Mouse (Mus musculus): ENCODE measurements around the gene Flna.
"Not testable (repeated sequence)": the region's sequence is repeated elsewhere in the genome, so short reads cannot be mapped to it uniquely, and the experiment has no call there.

Gene Flna

DNA sequence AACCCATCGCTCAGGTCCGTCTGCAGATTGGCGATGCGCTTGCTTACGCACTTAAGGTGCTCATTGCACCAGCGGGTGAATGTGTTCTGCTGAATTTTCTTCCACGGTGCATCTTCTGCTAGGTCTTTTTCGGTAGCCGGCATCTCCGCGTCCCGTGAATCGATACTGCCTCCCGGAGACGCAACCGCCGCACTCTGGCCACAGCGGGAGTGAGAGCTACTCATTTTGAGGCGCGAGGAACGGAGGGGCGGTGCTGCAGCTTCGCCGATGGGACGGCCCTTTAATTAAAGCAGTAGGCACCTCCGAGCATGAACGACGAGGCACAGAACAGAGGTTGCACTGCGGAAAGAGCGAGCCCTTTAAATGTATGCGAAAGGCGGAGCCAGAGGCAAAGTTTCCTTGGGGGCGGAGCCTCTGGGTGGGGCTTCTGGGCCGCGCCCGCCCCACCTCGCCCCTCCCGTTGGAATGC, 3.4 kb downstream of the Flna start:
- peak; percentile 80 to 87 for DNase-seq (ENCODE audit: low spot score in 2 of 2)

DNA sequence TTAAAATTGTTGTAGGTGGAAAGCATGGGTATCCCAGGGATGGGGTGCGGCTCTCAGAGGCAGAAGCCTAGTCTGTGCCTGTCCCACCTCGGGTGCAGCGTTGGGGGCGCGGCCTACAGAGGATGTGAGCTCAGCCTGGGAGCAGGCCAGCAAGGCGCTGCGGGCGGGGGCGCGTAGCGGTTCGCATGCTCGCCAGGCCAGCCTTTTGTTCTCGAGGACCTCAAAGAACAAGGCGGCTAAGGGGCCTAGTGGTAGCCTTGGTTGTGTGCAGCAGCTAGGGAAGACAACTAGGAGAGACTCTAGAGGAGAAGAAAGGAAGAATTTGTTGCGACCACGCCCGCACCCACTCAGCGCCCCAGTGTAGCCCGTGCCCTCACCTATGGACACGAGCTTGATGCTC, 3.9 kb downstream of the Flna start:
- peak; percentile 46 to 59 for DNase-seq (ENCODE audit: low spot score in 2 of 2)

DNA sequence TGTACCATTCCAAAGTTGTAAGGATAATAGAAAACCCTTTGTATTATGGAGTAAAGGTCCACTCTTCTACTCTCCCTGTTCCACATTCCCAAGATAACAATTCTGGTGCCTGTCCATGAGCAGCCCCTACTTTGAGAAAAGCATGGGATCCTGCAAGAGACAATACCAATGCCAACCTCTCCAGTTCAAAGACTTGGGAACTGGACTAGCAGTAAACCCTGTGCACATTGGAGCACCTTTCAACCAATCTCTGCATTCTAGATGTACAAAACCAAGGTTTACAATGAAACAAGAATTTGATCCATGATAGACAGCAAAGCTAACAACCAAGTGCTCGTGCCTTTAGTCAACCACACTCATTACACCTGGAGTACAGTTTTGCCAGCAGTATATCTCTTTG, 4.5 kb downstream of the Flna start:
- no peak for DNase-seq (ENCODE audit: low spot score in 2 of 2)

DNA sequence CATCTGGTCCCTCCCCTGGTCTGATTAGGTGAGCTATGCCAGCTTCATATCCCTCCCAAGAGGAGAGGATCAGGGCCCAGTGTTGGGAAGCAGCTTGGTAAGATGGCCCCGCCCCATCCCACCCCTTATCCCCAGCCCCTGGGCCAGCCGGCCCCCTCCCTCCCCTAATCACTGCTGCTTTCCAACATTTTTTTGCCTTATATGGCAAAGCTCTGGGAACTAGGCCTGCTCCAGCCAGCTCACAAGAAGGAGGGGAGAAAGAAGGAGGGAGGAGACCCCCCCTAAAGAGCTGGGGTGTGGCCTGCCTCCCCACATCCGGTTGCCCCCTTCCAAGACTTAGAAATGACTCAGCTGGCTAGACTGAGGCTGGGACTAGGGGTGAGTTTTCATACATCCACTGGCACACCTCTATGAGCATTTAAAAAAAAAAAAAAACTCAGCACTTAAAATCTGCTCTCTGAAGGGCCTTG, 5.0 kb downstream of the Flna start:
- DNase-seq (ENCODE audit: low spot score in 2 of 2), result no peak

DNA sequence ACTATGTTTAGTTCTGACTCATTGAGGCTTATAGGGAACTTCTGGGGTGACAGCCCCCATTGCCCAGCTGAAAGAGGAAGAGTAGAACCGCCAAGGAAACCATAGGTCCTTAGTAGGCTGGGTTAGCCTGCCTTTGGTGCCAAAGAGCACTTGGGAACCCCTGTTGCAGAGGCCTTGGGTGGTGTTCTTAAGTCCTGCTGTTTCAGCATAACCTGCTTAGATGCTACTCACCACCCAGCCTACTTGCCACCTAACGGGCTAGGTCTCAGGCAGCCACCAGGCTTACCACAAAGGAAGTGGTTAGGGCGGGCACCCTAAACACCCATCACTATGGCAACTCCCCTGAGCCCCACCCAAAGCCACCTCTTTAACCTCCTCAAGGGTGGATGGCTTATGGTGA, 5.8 kb downstream of the Flna start:
- DNase-seq (ENCODE audit: low spot score in 2 of 2), result no peak

DNA sequence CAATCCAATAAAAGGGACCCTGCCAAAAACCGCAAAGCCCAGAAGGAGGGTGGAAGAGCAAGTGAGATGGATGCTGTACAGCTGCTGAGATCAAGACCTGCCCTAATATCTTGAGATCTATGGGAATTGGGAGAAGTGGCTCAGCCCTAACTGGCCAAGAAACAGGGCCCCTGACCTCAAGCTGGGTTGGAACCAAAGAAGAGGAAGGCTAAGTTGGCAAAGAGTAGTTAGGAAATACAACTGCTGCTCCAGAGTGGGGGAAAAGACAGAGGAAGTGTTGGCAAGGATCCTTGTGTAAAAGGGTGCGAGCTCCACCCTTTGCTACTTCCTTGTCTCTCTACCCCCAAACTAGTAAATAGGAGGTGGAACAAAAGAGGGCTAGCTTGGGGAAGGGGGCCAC, 6.2 kb downstream of the Flna start:
- no peak for DNase-seq (ENCODE audit: low spot score in 2 of 2)

DNA sequence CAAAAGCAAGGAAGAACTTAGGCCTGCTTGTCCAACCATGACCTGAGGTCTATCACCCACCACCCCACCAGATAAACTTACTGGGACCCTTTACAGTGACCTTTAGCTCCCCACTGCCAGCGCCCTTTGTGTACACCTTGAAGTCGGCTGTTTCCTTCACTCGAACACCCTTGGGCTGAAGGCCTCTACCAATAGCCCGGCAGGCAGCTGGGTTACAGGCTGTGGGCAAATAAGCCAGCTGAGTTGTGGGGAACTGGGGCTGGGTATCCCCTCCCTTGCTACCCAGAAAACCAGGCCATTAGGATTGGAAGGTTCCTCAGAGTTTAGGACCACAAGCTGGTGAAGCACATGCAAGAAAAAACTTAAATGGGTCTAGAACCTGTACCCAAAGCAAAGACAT, 9.3 kb downstream of the Flna start:
- no peak for DNase-seq (ENCODE audit: low spot score in 2 of 2)

DNA sequence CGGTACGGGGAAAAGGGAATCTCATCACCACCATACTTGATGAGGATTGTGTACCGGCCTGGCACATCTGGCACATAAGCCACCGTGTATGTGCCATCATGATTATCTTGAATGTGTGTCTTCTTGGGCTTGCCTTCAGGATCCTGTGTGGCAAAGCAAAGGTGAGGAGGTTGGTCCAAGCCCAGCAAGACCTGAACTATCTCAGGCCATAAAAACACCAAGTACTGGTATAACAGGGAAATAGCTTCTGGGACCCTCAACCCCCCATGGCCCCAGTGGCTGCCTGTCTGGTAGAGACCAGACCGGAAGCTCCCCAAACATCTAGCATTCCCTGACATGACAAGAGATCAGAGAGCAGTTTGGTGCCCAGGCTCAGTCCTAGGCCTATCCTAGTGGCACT, 16.4 kb downstream of the Flna start:
- no peak for DNase-seq (ENCODE audit: low spot score in 2 of 2)

DNA sequence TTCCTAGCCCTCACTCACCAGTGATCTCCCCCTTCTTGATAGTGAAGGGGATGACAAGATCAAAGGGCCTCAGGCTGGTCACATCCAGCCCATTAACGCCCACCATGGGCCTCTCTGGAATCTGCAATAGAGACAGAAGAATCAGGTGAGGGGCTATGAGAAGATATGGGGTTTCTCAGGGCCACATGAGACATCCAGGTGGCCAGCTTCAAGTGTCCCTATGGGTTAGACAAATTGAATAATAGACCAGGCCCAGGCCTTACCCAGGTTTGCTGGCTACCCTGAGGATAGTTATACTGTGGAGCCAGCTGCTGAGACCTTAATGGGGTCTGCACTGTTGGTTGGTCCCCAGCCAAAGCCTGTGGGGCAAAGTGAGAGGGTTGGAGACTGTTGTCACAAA, 19.6 kb downstream of the Flna start:
- no peak for DNase-seq (ENCODE audit: low spot score in 2 of 2)

DNA sequence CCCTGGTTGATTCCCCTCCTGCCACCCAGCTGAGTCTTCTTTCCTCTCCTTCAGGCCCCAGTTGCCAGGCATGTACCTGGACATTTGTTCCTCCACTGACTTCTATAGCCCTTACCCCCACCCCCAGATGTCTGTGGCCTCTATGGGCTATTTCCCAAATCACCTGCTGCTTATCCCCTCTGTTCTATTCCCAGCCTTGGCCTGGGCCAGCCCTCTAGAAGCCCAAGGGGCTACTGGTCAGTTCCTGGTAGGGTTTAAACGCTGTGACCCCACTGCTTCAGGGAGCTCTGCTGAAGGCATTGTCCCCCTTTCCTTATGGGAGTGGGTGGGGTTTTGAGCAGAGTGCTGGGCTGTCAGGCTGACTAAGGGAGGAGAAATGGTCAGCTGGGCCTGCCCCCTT, 29.5 kb downstream of the Flna start:
- DNase-seq (ENCODE audit: low spot score in 2 of 2), result not testable (repeated sequence)

DNA sequence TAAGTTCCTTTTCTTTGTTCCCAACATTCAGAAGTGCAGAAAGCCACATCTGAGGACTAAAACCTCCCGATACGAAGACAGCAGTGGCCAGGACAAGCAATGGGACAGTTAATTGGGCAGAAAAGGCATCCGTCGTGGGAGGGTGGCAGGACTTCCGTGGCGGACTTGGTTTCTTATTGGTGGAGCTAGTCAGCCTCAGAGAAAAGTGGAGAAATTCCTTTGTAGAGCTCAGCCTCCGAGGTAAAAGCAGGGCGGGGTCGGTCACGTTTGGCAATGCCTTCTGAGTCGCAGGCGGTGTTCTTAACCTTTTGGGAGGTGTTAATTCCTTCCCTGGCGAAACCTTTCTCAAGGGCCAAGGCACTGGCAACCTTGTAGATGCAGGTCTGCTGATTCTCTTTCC, 30.2 kb downstream of the Flna start:
- no peak for DNase-seq (ENCODE audit: low spot score in 2 of 2)

DNA sequence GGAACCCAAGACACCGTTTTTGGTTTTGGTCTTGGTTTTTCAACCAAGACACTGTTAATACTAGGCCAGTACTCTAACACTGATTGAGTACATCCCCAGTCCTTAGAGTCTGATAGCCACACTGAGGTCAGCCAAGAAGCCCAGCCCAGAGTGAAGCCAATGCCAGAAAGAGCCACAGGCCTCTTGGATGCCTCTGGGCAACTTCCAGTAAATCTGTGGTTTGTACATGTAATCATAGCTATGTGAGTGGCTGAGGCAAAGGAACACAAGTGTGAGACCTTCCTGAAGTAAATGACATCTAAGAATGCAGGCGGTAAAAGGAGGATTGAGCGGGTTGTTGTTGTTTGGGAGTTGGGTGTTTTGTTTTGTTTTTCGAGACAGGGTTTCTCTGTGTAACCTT, 31.1 kb downstream of the Flna start:
- DNase-seq (ENCODE audit: low spot score in 2 of 2), result no peak

DNA sequence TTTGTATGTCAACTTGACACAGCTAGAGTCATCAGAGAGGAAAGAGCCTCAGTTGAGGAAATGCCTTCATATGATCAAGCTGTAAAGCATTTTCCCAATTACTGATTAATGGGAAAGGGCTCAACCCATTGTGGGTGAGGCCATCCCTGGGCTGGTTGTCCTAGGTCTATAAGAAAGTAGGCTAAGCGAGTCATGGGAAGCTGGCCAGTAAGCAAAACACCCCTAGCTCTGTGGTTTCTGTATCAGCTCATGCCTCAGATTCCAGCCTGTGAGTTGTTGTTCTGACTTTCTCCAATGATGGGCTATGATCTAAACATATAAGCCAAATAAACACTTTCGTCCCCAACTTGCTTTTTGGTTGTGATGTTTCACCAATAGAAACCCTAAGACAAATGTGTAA, 46.1 kb downstream of the Flna start:
- DNase-seq (ENCODE audit: low spot score in 2 of 2), result no peak

DNA sequence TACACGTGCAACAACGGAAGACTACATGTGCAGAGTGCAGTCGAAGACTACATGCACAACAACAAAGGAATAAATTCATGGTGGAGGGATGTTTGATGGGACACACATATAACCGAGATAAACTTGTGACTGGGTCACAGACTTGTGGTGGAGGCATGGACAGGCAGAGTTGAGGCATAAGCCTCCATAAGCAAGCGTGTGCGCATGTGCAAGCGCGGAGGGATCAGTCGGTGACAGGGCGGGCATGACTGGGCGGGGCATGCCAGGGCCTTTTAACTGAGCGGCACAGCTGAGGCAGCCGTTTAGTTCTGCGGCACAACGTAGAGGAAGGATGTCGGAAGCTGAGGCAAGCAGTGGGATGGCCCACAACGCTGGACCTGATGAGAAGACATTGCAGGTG, 72.7 kb downstream of the Flna start, which contains the start of gene Tktl1:
Gene Tktl1, plus strand, starts transcription at position 301 of the 400 bp plus-strand sequence.
- no peak for DNase-seq (ENCODE audit: low spot score in 2 of 2)

Measured in frontal cortex, postnatal 36 days (tissue).